Mouse (Mus musculus): Measurements from ENCODE around the gene Spocd1.

The Spocd1 gene

DNA sequence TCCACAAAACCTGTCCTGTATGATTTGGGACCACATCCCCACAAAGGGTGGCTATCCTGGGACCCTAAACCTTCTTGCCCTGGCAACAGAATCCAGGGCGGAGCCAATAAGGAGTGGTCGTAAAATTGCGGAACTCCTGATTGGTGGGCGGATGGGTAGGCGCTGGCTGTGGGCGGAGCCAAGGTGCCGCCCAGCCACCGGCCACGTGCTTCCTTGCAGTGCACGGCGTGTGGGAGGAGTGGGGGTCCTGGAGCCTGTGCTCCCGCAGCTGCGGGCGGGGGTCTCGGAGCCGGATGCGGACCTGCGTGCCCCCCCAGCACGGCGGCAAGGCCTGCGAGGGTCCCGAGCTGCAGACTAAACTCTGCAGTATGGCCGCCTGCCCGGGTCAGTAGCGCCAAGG lies 77.5 kb downstream of the Spocd1 start:
- DNase-seq (ENCODE audit: low spot score): no peak
